Mouse (Mus musculus): ENCODE results near the gene Slc9a3r2.

The Slc9a3r2 gene

DNA sequence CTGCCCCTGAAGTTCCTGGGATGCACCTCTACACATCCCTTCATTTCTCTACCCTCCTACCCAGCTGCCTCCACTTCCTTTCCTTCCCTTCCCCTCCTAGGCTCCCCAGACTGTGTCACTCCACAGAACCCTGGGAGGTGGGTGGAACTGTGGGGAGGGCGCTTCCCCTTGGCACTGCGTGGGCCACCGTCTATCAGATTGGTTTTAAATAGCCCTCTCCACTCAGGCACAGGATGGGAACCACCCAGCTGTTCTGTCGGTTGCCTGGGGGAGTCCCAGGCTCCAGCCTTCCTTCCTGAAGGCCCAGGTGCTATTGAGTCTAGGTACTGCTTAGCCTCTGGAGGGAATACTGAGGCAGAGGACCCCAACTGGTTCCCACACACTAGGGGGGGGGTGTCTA lies 15.1 kb downstream of the Slc9a3r2 start:
- DNase-seq: peak; percentile 53

DNA sequence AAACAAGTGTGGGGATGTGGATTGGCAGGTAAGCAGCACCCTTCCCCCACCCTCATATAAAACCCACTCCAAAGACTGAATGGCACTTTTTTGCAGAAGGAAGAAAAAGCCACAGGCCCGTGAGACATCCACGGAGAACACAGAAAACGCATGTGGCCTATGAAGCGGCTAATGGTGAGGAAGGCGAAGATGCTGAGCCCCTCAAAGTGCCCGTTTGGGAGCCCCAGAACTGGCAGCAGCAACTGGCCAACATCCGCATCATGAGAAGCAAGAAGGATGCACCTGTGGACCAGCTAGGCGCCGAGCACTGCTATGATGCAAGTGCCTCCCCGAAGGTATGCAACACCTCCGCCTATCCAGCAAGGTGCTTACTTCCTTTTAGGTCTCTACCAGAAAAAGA lies 16.3 kb downstream of the Slc9a3r2 start:
- no peak for DNase-seq

DNA sequence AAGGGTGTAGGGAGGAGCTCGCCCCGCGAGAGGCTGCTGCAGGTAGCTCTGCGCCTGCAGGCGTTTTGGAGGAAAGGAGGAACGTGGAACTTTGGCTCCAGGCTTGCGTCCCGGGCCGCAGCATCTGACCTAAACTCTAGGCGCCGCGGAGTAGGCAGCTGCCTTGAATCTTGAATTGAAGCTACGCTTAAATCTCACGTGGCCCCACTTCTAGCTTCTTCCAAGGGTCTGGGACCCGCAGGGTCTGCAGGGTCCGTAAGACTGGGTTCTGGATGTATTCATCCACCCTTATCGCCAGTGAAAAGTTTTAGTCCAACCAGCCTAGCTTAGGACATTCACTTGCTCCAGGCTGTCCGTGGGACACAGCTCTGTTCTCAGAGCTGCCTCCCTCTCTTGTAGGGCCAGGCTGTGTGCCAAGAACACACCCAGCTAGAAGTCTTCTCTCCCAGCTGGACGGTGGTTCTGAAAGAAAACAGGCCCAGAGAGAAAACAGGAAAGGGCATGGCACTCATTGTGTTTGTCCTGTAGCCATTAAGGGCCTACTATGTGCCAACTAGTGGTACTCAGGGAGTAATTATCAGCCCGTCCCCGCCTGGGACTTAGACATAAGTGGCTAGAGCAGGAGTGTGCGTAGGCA lies 17.2 kb downstream of the Slc9a3r2 start:
- DNase-seq: peak; percentile 65

DNA sequence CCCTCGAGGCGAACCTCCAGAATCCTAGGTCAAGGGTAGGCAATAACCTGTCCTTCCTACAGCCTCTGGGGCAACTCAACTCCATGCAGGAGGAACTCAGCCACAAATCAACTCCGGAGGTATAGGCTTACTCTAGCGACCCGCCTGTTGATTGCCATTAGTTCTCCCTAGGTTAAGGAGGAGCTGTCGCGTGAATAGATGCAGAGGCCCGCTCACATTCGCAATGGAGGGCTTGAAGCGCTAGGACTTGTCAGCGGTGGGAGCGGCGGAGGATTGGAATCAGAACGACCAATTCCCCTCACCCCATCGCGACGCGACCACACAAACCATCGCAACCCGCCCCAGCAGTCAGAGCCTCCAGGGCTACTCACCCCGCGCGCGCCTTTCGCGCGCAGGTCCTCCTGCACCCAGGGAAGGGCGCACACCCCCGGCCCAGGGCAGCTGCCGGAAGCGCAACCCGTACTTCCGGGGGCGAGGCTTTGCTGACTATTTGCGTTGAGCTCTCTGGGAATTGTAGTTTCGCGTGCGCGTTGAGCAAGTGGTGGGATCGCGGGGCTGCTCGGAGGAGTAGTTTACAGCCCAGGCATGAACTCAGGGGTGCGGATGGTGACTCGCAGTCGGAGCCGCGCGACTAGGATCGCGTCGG lies 17.8 kb downstream of the Slc9a3r2 start, which contains the start of the genes Tsc2 and Nthl1:
Gene Tsc2, minus strand, starts transcription at position 464 of the 646 bp plus-strand sequence.
Gene Nthl1, plus strand, starts transcription at position 514 of the 646 bp plus-strand sequence.
- peak; percentile 85 for DNase-seq

DNA sequence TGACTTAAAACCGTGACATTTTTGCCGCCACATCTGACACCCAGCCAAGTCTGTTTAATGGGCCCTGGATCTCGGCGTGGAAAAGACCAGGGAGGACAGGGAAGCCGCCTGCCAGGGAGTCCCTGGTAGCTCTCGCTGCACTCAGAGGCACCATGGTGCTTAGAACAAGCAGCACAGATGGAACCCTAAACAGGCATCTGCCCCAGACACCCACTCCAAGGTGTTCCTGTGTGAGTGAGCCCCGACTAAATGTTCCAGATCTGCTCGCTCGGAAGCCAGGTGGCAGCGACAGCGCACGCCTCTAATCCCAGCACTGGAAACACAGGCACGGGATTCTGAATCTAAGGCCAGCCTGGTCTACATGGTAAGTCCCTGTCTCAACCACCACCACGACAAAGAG lies 20.1 kb downstream of the Slc9a3r2 start:
- no peak for DNase-seq

DNA sequence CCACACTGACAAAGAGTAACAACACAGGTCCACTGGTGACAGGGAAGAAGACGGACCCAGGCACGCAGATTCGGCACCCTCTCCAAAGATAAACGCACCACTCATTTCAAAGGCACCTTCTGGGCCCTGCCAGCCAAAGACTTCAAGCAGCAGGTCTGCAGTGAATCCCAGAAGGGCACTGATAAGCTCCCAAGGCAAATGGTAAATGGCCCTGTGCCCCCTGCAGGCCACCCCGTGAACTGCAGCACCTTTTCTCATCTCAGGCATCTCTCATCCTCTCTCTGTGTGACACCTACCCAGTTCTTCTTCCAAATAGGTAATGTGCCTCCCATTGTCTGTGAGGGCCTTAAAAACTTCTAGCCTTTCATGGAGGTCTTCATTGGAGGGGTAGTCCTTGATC lies 21.5 kb downstream of the Slc9a3r2 start:
- peak; percentile 82 for DNase-seq

DNA sequence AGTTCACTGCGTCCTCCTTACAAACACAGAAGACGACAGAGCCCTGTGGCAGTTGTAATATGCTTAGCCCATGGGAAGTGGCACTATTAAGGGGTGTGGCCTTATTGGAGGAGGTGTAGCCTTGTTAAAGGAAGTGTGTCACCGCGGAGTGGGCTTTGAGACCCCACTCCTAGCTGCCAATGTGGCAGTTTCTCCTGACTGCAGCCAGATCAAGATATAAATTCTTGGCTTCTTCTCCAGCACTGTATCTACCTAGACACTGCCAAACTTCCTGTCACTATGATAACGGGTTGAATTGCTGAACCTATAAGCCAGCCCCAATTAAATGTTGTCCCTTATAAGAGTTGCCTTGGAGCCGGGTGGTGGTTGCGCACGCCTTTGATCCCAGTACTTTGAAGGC lies 24.7 kb downstream of the Slc9a3r2 start:
- DNase-seq: no peak

DNA sequence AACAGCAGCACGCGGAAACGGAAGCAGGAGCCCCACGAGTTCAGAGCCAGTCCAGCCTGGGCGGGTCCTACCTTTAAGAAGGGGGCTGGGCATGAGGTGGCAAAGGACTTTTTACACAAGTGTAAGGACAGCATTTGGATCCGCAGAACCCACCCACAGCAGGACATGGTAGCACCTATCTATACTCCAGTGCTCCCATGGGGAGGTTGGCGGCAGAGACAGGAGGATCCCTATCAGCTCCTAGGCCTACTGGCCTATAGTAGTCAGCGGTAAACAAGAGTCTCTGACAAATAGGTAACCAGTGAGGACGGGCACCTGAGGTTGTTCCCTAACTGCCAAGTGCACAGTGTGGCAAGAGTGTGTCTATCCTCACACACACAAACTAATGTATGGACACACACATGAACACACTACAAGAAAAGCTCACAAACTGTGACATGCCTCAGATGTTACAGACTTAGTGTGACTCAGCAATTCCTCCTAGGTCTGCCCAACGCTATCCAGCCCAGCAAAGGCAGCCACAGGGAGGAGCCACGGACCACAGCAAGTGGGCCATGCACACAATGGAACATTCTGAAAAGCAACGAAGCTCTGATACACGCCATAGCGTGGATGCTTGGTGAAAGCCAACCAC lies 32.4 kb downstream of the Slc9a3r2 start:
- DNase-seq: no peak

DNA sequence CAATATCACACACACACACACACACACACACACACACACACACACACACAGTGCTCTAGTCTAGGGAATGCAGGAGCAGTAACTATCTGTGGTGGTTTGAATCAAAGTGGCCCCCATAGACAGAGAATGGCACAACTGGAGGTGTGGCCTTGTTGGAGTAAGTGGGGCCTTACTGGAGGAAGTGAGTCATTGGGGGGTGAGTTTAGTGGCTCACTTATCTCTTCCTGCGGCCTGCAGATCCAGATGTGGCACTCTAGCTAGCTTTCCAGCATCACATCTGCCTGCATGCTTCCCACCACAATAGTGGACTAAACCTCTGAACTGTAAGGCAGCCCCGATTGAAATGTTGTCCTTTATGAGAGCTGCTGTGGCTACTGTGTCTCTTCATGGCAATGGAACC lies 39.4 kb downstream of the Slc9a3r2 start:
- no peak for DNase-seq

DNA sequence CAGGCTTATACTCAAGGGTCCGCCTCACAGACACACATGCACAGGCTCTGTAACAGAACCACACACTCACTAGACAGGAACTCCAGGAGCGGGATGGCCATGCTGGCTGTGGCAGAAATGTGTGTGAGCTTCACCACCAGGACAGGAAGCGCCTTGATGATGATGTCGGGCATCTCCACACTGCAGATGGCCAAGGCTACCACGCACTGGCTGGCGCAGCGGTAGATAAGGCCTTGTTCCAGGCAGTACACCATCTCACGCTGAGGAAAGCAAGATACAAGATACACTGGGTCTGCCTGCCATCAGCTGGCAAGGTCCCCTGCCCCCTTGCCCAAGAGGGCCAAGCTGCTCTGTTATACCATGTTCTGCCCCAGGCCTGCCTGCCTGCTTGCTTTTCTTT lies 41.3 kb downstream of the Slc9a3r2 start:
- DNase-seq: no peak

DNA sequence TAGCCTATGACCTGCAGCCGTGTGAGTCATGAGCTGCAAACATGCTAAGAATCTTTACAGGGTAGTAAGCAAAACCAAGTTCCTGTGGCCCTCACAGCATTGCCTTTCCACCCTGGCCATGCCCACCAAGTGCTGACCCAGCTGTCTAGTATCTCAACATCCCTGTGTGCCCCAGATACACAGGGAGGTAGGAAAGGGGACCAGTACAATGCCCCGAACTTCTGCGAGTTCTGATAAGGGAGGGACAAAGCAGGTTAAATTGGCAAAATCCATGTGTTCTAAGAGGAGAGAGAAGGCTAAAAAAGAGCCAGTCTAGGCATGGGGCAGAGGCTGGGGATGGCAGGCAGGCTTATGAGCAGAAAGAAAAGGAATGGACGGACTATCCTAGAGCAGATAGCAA lies 41.8 kb downstream of the Slc9a3r2 start:
- DNase-seq: no peak

DNA sequence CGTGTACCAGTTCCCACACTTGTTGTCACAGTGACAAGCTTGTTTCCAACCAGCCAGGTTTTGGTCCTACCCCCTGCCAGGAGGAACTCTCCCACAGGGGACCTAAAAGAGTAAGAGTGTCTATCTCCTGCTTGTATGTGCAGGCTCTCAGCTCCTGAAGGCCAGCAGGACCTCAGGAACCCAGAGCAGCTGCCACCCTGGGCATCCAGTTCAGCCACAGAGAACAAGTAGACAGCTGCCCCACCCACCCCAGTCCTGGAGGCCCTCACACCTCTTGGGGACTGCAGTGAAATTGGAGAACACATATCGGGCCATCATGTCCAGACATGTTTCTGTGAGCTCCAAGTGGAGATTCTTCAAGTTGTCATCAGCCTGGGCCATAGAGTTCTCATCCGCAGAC lies 45.6 kb downstream of the Slc9a3r2 start:
- DNase-seq: no peak

DNA sequence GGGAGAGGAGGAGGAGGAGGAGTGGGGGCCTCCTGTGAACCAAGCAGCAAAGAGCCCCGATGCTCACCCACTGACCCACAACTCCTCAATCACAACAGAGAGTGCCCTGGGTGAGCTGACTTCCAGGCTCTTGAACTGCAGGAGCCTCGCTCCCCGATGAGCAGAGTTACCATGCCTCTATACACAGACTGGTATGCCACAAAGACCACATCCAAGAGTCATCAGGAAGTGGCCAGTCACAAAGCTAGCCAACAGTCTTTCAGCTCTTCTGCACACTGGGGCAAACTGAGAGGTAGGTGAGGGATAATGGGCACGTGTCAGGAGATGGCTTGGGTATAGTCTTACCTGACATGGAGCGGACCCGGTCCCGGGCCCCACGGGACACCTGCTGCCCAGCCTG lies 46.2 kb downstream of the Slc9a3r2 start:
- DNase-seq: no peak

DNA sequence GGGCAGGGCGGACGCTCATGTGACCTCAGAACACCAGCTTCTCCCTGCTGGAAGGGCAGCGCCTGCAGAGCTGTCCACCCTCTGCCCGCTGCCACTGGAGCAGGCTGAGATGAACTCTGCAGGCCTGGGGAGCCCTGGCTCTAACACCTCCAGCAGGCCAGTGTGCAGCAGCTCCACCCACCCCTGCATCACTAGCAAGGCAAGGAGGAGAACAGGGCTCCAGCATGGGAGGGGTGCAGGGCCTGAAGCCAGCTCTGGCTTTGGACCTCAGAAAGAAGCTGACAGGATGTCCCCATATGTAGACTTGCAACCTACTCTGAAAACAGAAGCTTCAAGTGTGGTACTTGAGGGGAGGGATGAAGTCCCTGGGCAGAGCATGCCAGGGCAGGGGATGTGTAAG lies 49.6 kb downstream of the Slc9a3r2 start:
- no peak for DNase-seq

DNA sequence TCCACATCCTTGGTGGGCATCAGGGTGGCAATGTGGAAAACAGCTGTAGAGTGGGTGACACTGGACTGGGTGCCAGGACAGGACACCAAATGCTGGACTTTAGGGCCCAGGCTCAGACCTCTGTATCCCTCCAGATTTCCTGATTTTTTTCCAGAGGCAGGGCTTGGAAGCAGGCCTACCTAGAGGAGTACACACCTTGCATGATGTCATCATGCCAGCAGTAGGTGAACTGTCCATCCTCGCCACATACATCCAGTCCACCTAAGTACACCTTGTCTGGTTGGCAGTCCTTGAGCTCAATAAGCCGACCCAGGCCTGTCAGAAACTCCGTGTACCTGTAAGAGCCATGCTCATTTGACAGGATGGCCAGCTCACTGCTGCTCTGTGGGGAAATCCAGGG lies 52.1 kb downstream of the Slc9a3r2 start:
- no peak for DNase-seq

DNA sequence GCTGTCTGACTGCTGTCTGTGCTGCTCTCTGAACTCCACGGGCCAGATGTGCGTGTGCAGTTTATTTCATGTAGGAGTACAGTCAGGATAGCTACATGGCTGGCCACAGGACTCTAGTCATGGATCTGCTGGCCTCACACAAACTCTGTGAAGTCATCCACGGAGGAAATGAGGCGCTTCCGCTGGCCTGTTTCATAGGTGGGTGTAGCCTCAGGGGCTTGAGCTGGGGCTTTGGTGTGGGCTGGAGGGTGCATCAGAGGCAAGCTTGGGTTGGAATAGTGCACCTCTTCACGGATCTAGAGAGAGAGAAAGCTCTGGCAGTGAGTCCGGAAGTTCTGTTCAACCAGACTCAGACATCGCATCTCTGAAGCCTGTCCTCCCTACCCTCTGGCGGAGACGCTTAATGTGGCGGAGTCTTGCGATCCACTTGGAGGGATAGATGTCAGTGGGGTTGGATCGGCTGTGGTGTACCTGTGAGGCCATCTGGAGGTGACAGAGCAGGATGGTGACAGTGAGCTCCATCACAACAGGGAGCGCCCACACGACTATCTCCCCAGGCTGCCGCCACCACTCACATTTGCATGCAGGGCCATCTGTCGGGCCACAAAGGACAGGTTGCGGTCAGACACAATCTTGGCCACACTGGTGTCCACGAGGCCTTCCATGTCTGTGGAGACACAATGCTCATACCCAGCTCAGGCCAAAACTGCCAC lies 53.5 kb downstream of the Slc9a3r2 start:
- DNase-seq: no peak

DNA sequence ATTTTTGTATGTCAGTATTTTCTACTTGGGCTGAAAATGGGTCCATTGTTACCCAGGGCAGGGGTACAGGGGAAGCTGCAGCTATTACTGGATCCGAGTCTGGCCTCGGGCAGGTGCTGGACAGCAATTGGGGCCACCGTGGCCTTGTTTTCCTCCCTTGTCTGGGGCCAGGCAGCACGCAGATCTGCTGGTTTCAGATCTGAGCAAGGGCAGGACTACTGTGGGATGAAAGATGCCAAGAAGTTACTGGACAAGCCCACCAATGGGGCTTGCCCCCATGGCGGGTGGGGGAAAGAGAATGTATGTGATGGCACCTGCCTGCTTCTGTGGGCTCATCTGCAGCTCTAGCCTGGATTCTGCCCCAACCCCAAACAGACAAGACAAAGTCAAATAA lies 54.1 kb downstream of the Slc9a3r2 start:
- no peak for DNase-seq

DNA sequence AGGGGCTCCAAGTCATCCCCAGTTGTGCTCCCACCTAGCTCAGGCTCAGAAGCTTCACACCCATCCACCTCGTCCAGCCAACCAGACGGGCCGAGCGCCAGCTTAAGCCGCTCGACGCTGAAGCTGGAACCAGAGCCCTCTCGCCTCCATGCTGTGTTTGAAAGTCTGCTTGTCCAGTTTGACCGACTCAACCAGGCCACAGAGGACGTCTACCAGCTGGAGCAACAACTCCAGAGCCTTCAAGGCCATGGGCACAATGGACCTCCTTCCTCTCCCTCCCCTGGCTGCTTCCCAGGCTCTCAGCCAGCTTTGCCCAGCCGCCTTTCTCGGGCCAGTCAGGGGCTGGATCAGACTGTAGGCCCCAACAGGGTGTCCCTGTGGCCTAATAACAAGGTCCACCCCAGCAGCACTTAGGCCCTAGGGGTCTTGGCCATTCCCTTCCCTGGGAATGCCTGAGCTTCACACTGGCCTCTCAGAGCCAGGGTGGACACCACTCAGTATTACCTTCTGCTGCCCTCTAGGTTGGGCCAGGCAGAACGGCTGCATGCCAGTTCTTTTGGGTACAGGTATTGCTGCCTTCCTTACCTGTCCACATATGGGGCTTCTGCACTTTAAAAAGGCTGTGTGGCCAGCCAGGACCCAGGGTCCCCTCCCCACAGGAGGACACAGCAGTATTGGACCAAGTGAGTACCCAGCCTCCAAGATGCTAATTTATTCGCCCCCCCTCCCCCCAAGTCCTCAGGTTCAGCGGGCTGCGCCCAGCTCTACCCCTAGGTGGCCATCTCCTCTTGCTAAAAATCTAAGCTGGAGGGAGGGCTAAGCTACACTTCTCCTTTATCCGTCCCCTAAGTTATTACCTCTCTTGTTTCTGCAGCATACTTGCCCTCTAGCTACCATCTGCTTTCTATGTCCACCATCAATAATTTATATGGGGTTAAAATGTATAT lies 54.7 kb downstream of the Slc9a3r2 start:
- DNase-seq: no peak

DNA sequence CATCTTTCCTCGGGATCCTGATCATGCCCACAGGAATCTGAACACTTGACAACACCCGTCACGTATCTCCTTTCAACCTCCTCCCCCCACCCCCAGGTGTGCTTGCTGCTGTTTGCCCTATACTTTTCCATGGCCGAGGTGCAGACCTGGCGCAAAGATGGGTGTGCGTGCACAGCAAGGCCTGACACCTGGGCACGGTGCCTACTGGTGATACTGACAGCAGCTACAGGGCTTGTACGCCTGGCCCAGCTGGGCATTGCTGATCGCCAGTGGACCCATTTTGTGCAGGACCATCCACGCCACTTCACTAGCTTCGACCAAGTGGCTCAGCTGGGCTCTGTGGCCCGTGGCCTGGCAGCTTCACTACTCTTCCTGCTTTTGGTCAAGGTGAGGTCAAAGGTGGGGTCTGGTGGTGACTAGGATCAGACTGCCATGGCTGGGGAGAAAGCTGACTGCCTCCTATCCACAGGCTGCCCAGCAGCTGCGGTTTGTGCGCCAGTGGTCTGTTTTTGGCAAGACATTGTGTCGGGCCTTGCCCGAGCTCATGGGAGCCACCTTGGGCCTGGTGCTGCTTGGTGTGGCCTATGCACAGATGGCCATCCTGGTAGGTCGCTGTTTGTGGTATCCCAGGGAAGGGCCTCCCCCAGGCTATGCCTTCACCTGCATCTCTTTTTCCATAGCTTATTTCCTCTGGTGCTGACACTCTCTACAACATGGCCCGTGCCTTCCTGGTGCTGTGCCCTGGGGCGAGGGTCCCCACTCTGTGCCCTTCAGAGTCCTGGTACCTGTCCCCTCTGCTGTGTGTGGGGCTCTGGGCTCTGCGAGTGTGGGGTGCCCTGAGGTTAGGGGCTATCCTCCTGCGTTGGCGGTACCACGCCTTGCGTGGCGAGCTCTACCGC lies 55.9 kb downstream of the Slc9a3r2 start:
- no peak for DNase-seq

DNA sequence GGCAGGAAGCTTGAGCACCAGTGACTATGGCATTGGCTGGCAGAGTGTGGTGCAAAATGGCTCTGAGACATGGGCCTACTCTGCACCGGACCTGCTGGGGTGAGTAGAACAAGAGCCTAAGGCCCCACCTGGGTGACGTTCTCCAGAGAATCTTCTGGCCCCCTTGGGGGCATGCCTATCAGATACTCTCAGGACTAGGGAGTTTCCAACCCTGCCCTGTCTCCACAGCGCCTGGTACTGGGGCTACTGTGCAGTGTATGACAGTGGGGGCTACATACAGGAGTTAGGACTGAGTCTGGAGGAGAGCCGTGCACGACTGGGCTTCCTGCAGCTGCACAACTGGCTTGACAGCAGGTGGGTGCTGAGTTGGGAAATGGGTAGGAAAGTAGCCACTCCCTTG lies 56.9 kb downstream of the Slc9a3r2 start:
- no peak for DNase-seq

DNA sequence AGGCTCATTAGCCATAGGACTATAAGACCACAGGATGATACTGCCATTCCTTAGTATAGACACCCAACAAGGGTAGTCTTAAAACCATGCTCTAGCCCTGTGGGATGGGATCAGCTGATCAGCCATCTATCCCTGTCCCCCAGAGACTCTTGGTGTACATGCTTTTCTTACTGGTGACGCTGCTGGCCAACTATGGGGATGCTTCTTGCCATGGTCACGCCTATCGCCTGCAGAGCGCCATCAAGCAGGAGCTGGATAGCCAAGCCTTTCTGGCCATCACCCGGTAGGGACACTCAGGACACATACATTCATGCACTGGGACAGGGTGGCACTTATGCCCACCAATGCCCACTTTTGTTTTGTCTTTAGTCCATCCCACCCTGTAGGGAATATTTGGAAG lies 58.4 kb downstream of the Slc9a3r2 start:
- DNase-seq: no peak

DNA sequence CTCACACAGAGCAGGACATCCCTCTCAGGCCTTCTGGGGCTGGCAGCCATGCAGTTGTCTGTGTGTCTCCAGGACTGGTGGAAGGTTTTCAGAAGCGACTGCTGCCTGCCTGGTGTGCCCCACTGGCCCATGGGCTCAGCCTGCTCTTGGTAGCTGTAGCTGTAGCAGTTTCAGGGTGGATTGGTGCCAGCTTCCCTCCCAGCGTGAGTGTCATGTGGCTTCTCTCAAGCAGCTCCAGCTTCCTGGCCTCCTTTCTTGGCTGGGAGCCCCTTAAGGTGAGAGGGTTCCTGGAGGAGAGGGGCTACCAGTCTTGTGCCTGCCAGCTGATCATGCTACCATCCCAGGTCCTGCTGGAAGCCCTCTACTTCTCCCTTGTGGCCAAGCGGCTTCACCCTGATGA lies 59.2 kb downstream of the Slc9a3r2 start:
- no peak for DNase-seq
